Mouse (Mus musculus): Measurements from ENCODE around the gene Mr1.

Mr1 gene

GRCm38 (mm10) chr1:155127429-155127934 lies 19.1 kb downstream of the Mr1 start:
- no peak for DNase-seq (ENCODE audit: low spot score)

GRCm38 (mm10) chr1:155126716-155127115 lies 19.9 kb downstream of the Mr1 start:
- DNase-seq (ENCODE audit: low spot score) = no peak

GRCm38 (mm10) chr1:155124397-155124796 lies 22.2 kb downstream of the Mr1 start:
- DNase-seq (ENCODE audit: low spot score) = no peak

- no peak for DNase-seq (ENCODE audit: low spot score)
Measured at GRCm38 (mm10) chr1:155121977-155122939, 24.4 kb downstream of the Mr1 start.

GRCm38 (mm10) chr1:155119719-155120118 lies 26.9 kb downstream of the Mr1 start:
- no peak for DNase-seq (ENCODE audit: low spot score)

- no peak for DNase-seq (ENCODE audit: low spot score)
Measured at GRCm38 (mm10) chr1:155113946-155114345, 32.7 kb downstream of the Mr1 start.

- no peak for DNase-seq (ENCODE audit: low spot score)
Measured at GRCm38 (mm10) chr1:155112875-155113274, 33.7 kb downstream of the Mr1 start.

GRCm38 (mm10) chr1:155112118-155112517 lies 34.5 kb downstream of the Mr1 start:
- DNase-seq (ENCODE audit: low spot score) = no peak

- DNase-seq (ENCODE audit: low spot score) = no peak
Measured at GRCm38 (mm10) chr1:155111491-155111890, 35.1 kb downstream of the Mr1 start.

- DNase-seq (ENCODE audit: low spot score) = no peak
Measured at GRCm38 (mm10) chr1:155109387-155110350, 36.9 kb downstream of the Mr1 start.

- no peak for DNase-seq (ENCODE audit: low spot score)
Measured at GRCm38 (mm10) chr1:155108412-155108811, 38.2 kb downstream of the Mr1 start.

- DNase-seq (ENCODE audit: low spot score) = no peak
Measured at GRCm38 (mm10) chr1:155107843-155108242, 38.8 kb downstream of the Mr1 start.

- DNase-seq (ENCODE audit: low spot score) = no peak
Measured at GRCm38 (mm10) chr1:155106310-155106709, 40.3 kb downstream of the Mr1 start.

- no peak for DNase-seq (ENCODE audit: low spot score)
Measured at GRCm38 (mm10) chr1:155103991-155104390, 42.6 kb downstream of the Mr1 start.

- DNase-seq (ENCODE audit: low spot score) = no peak
Measured at GRCm38 (mm10) chr1:155102631-155103030, 44.0 kb downstream of the Mr1 start.

- peak; percentile 83 for DNase-seq (ENCODE audit: low spot score)
Measured at GRCm38 (mm10) chr1:155099280-155099848, 47.2 kb downstream of the Mr1 start, which contains the start of gene Ier5. Gene Ier5, minus strand, starts transcription at chr1:155099636.

GRCm38 (mm10) chr1:155098486-155099279 lies 47.9 kb downstream of the Mr1 start:
- DNase-seq (ENCODE audit: low spot score) = peak; percentile 19

GRCm38 (mm10) chr1:155097931-155098485 lies 48.6 kb downstream of the Mr1 start:
- DNase-seq (ENCODE audit: low spot score) = no peak

- DNase-seq (ENCODE audit: low spot score) = no peak
Measured at GRCm38 (mm10) chr1:155097354-155097753, 49.3 kb downstream of the Mr1 start.

- no peak for DNase-seq (ENCODE audit: low spot score)
Measured at GRCm38 (mm10) chr1:155096620-155097261, 49.9 kb downstream of the Mr1 start.

All from urinary bladder, postnatal 10 days (tissue).